Mouse (Mus musculus) spleen, postnatal 36 days (tissue): ENCODE results near the gene Tmem30a.

Experiments
- DNase-seq, 2 experiments: peaks; one replicate each; pipeline ENCODE4 v3.0.0; 2022; ENCODE audit warnings: low spot score in 2 of 2, mixed read lengths in 1 of 2

The Tmem30a gene

DNA sequence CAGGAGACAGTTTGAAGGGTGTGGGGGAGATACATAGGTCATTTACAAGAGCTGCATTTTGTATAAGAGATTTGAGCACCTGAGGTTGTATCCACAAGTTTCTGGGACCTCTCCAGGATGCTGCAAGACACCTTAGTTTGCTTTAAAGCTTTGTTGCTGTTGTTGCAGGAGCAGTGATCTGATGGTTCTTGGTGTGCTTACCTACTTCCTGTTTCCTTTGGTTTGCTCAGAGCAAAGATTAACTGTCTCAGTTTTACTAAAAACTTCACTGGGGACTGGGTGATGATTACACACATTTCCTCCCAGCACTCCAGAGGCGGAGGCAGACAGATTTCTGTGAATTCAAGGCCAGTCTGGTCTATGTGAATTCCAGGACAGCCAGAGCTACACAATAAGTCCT lies 1.8 kb upstream of the Tmem30a start:
- DNase-seq: no peak

DNA sequence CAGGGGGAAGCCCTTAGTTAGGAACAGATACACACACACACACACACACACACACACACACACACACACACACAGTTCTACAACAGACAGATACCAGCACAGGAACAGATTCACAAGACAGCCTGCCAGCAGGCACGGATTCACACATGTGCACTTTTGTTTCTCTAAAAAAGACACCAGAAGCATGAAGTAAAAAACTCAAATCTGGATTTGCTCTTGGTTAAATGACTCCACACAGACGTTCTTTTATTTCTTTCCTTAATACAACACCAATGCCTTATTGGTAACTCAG lies 7.6 kb downstream of the Tmem30a start:
- DNase-seq: no peak

DNA sequence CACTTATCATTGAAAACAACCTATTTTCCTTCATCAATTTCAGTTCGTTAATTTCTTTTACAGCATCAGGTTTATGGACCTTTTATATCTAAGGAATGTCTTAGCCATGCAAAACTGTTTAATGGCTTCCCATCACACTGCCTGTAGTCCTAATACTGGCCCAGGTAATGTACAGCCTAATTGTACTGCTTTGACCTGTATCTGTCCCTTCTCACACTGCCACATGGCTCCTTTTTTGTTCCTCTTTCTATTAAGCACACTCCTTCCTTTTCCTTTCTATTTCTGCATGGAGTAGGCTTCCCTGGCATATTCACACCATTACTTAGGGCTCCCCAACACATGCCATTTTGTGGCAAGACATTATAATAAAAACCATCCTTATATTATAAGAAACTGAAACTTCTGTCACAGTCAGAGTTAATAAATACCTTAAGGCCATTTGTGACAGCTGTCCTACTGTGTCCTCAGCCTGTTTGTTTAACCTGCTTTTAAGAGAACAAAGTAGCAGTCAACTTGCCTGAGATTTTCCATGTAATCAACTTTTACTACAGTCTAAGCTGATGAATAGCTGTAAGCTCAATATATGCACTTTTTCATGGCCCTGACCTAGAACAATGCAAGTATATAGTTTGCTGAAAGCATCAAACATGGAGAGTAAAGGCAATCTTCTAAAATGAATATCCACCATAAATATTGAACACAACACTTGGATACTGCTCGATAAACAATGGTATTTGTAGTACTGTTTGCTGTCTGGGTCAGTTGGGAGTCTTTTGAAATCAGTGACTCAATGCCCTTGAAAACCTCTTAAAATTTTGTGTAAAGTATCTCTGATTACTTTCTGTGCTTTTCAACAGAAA lies 8.1 kb downstream of the Tmem30a start:
- DNase-seq: no peak

DNA sequence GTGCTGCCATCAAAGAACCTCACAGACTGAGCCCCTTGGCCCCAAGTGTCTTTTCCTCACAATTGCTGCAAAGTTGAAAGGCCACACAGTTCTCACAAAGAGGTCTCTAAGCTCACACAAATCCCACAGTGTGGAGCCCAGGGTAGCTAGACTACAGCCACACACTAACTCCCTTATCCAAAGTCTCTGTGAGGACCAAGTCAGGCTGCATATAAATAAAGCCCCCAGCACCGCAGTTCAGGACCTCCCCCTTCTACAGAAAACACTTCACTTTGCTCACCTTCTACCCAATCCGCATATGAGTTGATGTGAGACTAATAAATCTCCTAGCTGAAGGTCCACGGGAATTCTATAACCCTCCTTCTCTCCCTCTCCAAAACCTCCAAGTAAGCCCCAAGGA lies 8.9 kb downstream of the Tmem30a start:
- no peak for DNase-seq

DNA sequence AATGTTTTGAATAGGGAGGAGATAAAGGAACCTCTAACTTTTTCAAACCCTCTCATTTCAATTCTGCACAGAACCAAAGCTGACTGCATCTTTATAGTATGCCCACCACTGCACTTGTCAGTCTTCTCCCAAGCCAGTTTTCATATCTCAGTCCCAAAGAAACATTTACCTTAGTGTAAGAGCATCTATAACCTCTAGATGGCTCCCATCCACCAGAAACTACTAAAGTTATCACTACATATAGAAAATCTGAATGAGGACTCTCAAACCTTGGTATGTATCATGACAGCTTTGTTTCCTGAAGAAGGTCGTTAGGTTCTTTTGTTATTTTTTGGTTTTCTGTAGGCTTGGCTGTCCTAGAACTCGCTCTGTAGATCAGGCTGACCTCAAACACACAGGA lies 14.0 kb downstream of the Tmem30a start:
- DNase-seq: no peak

DNA sequence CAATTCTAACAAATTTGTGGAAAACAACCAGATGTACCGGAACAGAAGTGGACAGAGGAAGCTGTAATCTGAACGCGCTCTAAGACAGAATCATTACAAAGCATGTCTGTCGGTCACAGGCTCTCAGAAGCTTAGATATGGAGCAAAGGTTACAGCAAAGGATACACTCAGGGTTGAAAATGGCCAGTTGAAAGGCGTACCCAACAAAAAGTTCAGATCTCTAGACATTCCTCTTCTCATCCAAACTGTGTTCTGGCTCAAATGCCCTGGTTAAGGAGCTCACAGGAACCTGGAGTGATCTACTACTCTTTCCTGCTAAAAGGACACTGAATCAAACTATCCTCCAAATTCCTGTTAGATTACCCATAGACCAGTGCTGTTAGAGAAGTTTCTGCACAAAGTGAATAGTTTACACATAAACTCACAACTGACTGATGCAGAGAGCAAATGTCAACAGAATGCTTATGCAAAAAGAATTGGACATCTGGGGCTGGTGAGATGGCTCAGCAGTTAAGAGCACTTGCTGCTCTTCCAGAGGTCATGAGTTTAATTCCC lies 26.2 kb downstream of the Tmem30a start:
- no peak for DNase-seq

DNA sequence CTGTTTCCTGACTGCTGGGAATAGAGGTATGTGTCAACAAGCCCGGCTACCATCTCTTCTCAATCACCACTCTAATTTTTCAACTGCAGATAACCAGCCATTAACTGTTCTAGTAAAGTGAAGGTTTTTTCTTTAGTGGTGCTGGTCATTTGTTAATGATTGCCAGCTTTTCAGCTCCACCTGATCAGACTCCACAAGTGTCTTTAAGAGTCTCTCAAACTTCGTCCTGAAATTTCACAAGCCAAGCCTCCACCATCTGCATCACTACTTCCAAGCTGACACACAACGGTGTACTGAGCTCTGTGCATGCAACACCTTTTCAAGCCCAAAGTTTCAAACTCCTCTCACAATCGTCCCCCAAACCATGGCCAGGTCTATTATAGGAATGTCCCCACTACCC lies 28.0 kb downstream of the Tmem30a start:
- DNase-seq: no peak

DNA sequence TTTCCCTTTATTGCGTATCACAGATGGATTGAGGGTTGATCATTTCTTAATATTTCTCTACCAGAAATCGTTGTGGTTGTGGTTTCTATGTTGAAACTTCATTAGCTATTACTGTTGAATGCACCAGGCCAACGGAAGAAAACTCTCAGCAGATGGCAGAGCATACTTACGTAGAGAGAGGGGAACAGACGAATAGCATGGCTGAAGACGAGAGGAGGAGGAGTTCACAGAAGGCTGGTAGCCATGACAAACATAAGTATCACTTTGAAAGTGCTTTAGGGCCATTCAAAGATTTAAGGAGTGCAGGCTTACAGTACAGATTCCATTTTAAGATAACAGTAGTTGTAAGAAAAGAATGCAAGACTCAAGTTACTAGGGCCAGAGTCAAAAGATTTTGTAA lies 30.8 kb downstream of the Tmem30a start:
- no peak for DNase-seq

DNA sequence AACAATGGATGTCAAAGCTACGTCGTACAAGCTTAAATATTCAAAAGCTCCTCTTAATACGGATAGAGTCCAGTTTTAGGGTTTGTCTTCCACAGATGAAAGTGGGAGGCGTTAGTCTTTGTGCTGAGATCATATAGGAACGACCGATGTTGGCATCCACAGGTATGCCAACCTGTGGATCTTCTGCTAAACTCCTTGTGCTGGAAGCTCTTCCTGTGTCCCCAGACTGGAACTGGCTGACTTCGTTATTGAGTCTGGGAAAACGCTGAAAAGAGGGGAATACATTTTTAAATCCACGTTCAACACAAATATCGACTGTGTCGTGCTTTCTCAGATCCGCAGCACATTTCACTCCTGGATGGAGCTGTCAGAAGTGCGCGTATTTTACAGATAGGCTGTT lies 33.2 kb downstream of the Tmem30a start:
- DNase-seq: no peak

DNA sequence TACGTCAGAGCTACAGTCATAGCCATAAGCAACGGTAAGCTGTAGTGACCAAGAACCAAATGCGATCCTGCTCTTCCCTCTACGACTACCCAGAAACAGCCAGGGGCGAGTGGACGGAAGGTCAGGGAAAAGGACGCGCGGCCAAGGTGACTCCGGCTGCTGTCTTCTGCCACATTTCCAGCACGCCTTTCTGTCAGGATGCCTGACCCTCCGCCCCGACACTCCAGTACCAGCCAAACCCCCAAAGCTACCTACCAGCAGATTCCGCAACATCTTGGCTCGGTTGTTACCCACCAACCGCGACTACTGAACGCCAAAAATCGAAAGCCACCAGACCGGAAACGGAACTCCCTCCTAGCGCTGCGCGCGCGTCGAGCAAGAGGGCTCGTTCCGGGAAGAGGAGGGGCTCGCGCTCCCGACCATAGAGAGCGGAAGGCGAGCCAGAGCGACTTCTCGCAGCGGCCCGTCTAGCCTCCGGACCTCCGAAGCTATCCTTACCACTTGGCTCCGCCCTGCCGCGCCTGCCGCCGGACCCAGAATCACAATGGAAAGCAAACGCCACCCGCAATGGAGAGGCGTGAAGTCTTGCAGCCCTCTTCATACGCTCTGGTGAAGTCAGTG lies 33.8 kb downstream of the Tmem30a start, which contains the start of gene Cox7a2:
Gene Cox7a2, minus strand, starts transcription at position 494 of the 621 bp plus-strand sequence.
- DNase-seq: peak; percentile 96

DNA sequence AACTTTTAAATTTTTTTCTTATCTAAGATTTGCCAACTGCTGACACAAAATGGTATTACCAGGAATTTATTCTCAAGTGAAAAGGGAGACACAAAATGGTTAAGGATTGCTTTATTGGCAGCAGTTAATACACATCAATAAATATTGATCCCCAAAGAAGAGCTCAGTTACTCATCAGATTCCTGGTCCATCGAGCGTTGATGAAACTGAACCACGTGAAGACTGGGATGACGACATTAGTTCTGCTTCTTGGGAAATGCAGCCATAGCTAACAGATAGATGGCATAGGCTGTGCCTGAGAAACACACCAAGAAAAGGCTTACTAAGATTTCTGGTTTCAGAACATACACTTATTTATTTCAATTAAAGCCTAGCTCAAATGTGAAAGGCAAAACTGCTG lies 38.0 kb downstream of the Tmem30a start:
- DNase-seq: no peak

DNA sequence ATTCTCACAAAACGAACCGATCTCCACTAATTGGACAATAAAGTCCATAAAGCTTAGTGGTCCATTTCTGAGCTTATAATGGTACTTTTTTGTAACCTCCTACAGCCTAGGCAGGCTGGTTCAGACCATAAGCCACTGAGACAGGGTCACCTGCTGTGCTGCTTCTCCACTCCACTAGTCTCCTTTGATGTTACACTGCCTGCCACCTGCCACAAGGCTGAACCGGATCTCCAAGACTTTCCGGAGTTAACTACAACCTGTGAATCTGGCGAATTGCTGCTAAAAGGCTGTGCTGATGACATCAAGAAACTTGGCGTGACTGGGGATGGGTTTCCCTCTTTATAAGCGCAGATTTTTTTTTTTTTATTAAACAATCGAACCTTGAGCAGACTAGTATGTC lies 41.5 kb downstream of the Tmem30a start:
- no peak for DNase-seq

DNA sequence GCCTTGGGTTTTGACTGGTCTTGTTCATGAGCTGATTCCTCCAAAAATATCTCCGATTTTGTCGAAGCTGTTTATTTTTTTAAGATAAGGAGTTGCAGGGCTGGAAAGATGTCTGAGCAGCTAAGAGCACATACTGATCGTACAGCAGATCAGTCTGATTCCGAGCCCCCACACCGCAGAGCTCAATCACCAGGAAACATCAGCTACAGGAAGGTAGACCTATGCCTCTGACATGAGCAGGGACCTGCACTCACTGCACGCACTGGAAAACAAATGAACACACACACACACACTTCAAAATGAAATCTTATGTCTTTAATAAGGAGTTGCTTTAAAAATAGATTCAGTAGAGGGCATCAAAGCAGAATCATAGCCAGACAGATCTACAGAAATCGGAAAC lies 42.6 kb downstream of the Tmem30a start:
- no peak for DNase-seq

DNA sequence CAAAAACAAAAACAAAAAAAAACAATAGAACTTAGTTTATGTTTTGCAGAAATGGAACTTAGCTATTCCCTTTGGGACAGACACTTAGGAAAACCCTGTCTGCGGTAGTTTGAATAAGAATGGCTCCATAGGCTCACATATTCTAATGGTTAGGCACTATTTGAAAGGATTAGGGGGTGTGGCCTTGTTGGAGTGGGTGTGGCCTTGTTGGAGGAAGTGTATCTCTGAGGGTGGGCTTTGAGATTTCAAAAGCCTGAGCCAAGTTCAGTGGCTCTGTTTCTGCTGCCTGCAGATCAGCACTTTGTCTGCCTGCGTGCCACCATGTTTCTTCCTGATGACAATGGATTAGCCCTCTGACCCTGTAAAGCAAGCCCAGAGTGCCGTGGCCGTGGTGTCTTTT lies 48.3 kb downstream of the Tmem30a start:
- DNase-seq: no peak

DNA sequence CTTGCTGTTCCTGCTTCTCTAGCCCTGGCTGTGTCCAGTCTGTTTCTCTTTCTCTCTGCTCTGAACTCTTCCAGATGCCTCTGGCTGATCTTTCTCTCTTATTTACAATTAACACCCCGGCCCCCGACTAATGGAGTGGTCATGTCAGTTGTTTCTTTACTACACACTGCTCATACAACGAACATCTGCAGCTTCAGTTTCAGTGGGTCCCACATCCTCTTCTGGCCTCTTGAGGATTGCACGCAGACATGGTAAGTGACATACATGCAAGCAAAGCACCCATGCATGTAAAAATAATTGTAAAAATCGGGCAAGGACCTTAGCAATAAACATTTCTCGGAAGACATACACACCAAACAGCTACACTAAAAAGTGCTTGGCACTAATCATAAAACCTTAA lies 57.7 kb downstream of the Tmem30a start:
- peak; percentile 63 to 69 for DNase-seq

DNA sequence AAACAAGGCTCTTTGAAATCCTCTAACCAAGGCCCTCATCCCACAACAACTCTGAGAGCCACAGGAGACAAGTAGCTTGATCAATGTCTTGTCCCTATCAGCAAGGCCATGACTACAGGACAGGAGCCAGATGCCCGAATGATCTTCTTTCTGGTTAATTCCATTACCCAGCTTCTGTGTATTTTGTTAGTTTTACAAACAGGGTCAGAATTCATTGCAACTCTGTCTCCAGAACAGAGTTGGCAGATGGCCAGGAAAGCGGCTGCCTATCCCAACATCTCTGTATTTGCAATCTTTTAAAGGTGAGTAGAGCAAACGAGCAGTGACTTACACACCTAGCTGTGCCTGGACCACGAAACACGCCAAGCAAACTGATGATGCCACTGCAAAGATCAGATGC lies 63.0 kb downstream of the Tmem30a start:
- no peak for DNase-seq

DNA sequence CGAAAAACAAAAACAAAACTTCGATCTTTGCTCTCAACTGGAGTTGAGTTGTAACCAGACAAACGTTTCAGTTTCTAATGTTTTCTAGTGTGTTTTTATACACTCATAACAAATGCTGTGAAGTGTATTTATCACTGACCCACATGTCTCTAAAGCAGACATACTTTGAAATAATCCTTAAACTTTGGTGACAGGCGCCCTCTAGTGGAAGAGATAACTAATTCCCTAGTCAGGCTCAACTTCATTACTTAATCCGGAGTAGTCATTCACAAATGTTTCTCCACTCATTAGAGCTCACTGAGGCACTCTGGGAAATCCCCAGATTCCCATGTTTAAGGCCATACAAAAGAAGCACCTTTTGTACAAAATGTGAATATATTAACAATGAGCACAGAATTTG lies 70.2 kb downstream of the Tmem30a start:
- DNase-seq: no peak

DNA sequence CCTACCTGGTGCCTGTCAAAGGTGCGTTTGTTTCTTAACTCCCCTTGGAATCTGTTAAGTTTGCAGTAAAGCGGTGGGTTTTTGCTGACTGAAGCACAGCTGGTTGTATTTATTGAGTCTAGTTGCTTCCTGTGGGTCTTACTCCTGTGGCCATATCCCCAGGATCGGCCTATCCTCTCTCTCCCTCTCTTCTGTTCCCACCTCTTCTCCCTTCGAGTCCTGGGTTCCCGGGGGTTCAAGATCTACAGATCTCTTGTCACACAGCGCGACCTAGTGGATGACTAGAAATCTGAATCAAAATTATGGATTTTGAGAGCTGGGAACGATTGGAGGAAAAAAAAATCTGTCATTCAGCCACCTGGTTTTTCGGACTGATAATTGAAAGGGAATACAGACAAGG lies 72.3 kb downstream of the Tmem30a start:
- DNase-seq: no peak

DNA sequence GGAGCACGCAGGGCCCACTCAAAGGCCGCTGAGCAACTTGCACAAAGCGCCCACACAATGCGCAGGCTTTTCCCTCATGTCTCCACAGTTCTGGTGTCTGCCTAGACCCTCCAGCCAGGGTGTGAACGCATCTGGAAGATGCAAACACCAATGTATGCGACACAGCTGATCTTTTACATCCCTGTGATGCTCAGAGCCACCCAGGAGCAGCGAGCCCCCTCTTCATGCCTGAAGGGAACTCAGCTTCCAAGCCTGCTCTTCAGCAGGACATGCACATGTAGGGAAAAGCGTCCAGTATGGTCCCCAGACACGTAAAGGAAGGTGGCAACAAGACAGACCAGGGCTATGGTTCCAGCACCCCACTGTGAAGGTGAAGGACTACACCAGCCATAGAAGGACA lies 73.2 kb downstream of the Tmem30a start:
- no peak for DNase-seq

DNA sequence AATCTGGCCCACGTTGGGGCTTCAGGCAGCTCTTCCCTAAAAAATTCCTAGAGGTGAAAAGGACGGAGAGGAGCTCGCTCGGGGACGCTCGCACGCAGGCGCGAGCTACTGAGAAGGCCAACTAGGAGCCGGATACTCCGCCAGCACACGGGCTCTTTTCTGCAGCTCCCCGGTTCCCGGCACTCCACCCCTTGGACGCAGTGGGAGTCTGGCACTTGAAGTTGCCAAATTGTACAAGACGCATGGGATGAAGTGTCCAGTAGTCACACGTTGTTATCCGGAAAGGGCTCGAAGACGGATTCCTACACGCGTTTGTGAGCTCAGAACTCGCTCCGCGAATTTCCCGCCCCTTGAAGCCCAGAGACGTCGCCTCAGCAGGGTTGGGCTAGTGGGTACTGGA lies 73.9 kb downstream of the Tmem30a start:
- no peak for DNase-seq
